Mouse (Mus musculus) frontal cortex, postnatal 25 days (tissue): ENCODE measurements at regions not wholly inside any gene's neighbourhood (a gene's known extent, or its start where the extent isn't known, plus 50 kb on each side); places are given as distances from the start of the nearest gene placed in this dataset.
"Not testable (repeated sequence)": the region's sequence is repeated elsewhere in the genome, so short reads cannot be mapped to it uniquely, and the experiment has no call there.

Experiments used
- DNase-seq, 2 experiments: peaks; one replicate each; pipeline ENCODE4 v3.0.0; 2022; ENCODE audit warnings: low spot score in 2 of 2

GRCm38 (mm10) chr14:13055198-13055597 lies 229.4 kb upstream of the Synpr start:
- no peak for DNase-seq

- DNase-seq = not testable (repeated sequence)
Measured at GRCm38 (mm10) chr14:13042536-13042935, 219.7 kb upstream of the Cadps start.

GRCm38 (mm10) chr14:13041741-13042140 lies 218.9 kb upstream of the Cadps start:
- DNase-seq = no peak

- DNase-seq = no peak
Measured at GRCm38 (mm10) chr14:13040176-13040575, 217.3 kb upstream of the Cadps start.

- DNase-seq = peak in 1 of 2 experiments; percentile 6
Measured at GRCm38 (mm10) chr14:13037426-13037825, 214.5 kb upstream of the Cadps start.

GRCm38 (mm10) chr14:13029794-13030193 lies 206.9 kb upstream of the Cadps start:
- DNase-seq = no peak

- no peak for DNase-seq
Measured at GRCm38 (mm10) chr14:13022744-13023143, 199.9 kb upstream of the Cadps start.

- DNase-seq = no peak
Measured at GRCm38 (mm10) chr14:13011099-13011498, 188.2 kb upstream of the Cadps start.

- DNase-seq = peak; percentile 31 to 70
Measured at GRCm38 (mm10) chr14:13000997-13001699, 178.3 kb upstream of the Cadps start.

GRCm38 (mm10) chr14:12979416-12979815 lies 156.5 kb upstream of the Cadps start:
- DNase-seq = no peak

- no peak for DNase-seq
Measured at GRCm38 (mm10) chr14:12966441-12966840, 143.6 kb upstream of the Cadps start.

GRCm38 (mm10) chr14:12957896-12958295 lies 135.0 kb upstream of the Cadps start:
- DNase-seq = not testable (repeated sequence)

GRCm38 (mm10) chr14:12950922-12951321 lies 128.0 kb upstream of the Cadps start:
- no peak for DNase-seq

- DNase-seq = no peak
Measured at GRCm38 (mm10) chr14:12938638-12939293, 115.9 kb upstream of the Cadps start.

GRCm38 (mm10) chr14:12936343-12936742 lies 113.5 kb upstream of the Cadps start:
- no peak for DNase-seq

- no peak for DNase-seq
Measured at GRCm38 (mm10) chr14:12931668-12932384, 108.9 kb upstream of the Cadps start.

GRCm38 (mm10) chr14:12923617-12924016 lies 100.7 kb upstream of the Cadps start:
- DNase-seq = no peak

- no peak for DNase-seq
Measured at GRCm38 (mm10) chr14:12915431-12915830, 92.6 kb upstream of the Cadps start.

GRCm38 (mm10) chr14:12913956-12914355 lies 91.1 kb upstream of the Cadps start:
- no peak for DNase-seq

- DNase-seq = no peak
Measured at GRCm38 (mm10) chr14:12913421-12913820, 90.5 kb upstream of the Cadps start.

GRCm38 (mm10) chr14:12877337-12877662 lies 54.4 kb upstream of the Cadps start:
- DNase-seq = no peak

GRCm38 (mm10) chr14:12876417-12877336 lies 53.8 kb upstream of the Cadps start:
- DNase-seq = peak in 1 of 2 experiments; percentile 3
